Mouse (Mus musculus): ENCODE measurements around the gene Henmt1. TPM values are rescaled to one million over a fixed set of nuclear protein-coding genes. Genes with fewer than 3 reads are reported as not detected.

Gene Henmt1
- polyA plus RNA-seq (2017; shearing (Covaris generic)), result 0.98 TPM

GRCm38 (mm10) chr3:108939573-108939972 is at the start of gene Henmt1:
Gene Henmt1 (plus strand): TSS chr3:108939873.

GRCm38 (mm10) chr3:108889908-108890307 is 49.8 kb upstream of the Henmt1 start, which contains the start of gene Fndc7:
Gene Fndc7 (minus strand): TSS chr3:108890008.

DNA sequence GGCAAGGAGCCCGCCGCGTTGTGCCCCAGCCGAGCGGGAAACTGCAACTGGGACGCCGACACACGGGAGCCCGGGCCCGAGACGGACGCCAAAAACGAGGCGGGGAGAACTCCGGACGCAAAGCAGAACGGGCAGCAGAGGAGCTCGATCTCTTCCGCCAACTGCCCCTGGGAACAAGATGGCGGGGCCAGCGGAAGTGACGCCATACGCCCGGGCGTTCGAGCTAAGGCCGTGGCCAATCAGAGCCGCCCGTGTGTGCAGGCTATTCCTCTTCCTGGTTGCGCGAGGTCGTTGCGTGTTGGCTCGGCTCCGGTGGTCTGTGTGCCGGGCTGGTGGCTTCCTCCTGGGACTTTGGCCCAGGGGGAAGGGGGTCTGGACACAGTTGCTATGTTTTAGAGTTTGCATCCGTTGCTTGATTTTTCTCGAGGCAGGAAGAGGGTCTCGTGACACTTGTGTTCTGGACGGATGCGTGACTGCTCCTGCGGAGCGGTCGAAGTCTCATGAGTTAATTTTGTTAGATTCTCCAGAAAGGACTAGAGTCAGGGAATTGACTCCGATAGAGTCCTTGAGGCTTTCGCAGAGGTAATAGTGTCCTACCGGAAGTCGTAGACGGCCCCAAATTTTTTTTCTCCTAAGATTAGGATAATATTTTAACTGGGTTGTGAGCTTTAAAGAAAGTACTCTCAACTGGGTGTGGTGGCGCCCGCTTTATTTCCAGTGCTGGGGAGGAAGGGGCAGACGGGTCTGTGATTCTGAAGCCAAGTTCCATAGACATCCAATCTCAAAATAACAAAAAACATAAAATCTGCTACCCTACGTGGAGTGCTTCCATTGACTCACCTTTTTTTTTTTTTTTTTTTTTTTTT is 27.9 kb upstream of the Henmt1 start, which contains the start of gene Prpf38b:
TSS of gene Prpf38b (minus strand) at position 180 of the 866 bp plus-strand sequence.

DNA sequence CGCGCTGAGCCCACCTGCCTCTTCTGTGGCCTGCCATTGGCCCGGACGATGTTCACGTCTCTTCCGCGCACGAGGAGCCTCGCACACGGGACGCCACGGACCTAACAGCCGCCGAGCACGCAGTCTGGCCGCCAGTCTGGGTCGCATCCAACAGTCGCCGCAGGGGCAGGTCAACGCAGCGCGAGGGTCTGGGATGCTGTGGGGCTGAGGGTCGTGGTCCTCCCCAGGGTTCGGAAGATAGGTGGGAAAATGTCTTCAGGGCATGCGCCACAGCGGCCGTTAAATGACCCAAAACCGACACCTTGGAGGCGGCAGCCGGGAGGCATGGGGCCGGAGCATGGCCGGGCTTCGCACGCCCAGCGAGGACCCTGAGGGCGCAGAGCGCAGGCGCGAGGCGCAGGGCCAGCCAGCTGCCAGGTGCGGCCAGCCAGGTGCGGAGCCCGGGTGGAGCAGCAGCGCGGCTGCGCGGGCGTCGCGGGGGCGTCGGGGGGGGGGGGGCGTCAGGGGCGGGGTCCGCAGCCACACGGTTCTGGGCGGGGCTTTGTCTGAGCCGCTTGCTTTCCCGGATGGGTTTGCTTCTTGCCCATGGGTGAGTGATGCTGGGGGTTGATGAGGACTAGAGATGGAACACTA is 444 bp downstream of the Henmt1 start, which contains the start of gene Gm9857:
TSS of gene Gm9857 (minus strand) at position 445 of the 633 bp plus-strand sequence.

Other genes starting within 250 kb of the Henmt1 start
- 3.2 TPM for gene Gpsm2, start 217.6 kb upstream of the Henmt1 start, polyA plus RNA-seq (2017; shearing (Covaris generic))
- gene Aknad1, start 200.2 kb upstream of the Henmt1 start, polyA plus RNA-seq (2017; shearing (Covaris generic)), result not detected
- gene Stxbp3, start 99.3 kb upstream of the Henmt1 start, polyA plus RNA-seq (2017; shearing (Covaris generic)), result 76.5 TPM
- 0.24 TPM for gene Fndc7, start 49.9 kb upstream of the Henmt1 start, polyA plus RNA-seq (2017; shearing (Covaris generic))
- gene Prpf38b, start 28.1 kb upstream of the Henmt1 start, polyA plus RNA-seq (2017; shearing (Covaris generic)), result 94.3 TPM
- gene Gm9857, start 572 bp downstream of the Henmt1 start, polyA plus RNA-seq (2017; shearing (Covaris generic)), result not detected
- gene Fam102b, start 87.7 kb downstream of the Henmt1 start, polyA plus RNA-seq (2017; shearing (Covaris generic)), result 1.2 TPM
- gene Slc25a54, start 140.6 kb downstream of the Henmt1 start, polyA plus RNA-seq (2017; shearing (Covaris generic)), result not detected
- 23.5 TPM for gene Slc25a24, start 183.3 kb downstream of the Henmt1 start, polyA plus RNA-seq (2017; shearing (Covaris generic))